Comparison of ENCODE assay signal across 30 mouse cellular contexts in genomic region chr11:77532202-77532846, GRCm38 (mm10). TPM values are rescaled to one million over a fixed set of nuclear protein-coding genes. Genes with fewer than 3 reads are reported as not detected.
DNase-seq lines count a peak whose midpoint lies in the region; ATAC-seq and TF ChIP-seq lines count a peak whose summit lies in the region.
"Had no signal": no experiment of that assay in that cellular context is flagged by ENCODE, and none has a peak within 500 bp of the region (broad histone marks: within the 10 kb centered on the region; RNA-seq: fewer than 3 reads in every experiment).

No protein-coding gene starts in this region.

- H3K36me3 ChIP-seq in forebrain, embryonic 15.5 days: peaks cover 23% of the 10 kb centered on the region
- peaks cover 22% of the 10 kb centered on the region for H3K36me3 ChIP-seq in midbrain, embryonic 14.5 days (ENCODE audit: control insufficient read depth, insufficient read depth, low read length)

- intact Hi-C loops in left cerebral cortex, adult 2 months (cut with DNase I): no loop called here

- H3K4me2 ChIP-seq in forebrain, embryonic 15.5 days (replicated peaks): no peak overlapping the region
- H3K4me2 ChIP-seq in midbrain, embryonic 14.5 days (ENCODE audit: low read length): no peak overlapping the region
- H3K4me2 ChIP-seq: embryonic facial prominence, embryonic 13.5 days; embryonic facial prominence, embryonic 15.5 days; forebrain, embryonic 12.5 days had no signal

- WGBS in forebrain, embryonic 15.5 days: 88% methylated on average over 4 of the region's 4 CpGs
- WGBS in midbrain, embryonic 14.5 days: 94% methylated on average over 4 of the region's 4 CpGs

- H3K27ac ChIP-seq in forebrain, embryonic 15.5 days (replicated peaks): no peak overlapping the region
- no peak overlapping the region for H3K27ac ChIP-seq in midbrain, embryonic 14.5 days (replicated peaks; ENCODE audit: low read depth, low read length)
- no peak overlapping the region for H3K27ac ChIP-seq in left cerebral cortex, adult 2 months
- H3K27ac ChIP-seq: embryonic facial prominence, embryonic 13.5 days; embryonic facial prominence, embryonic 15.5 days; forebrain, embryonic 10.5 days; forebrain, embryonic 12.5 days had no signal

- no peaks in the 10 kb centered on the region for H3K27me3 ChIP-seq in forebrain, embryonic 15.5 days
- no peaks in the 10 kb centered on the region for H3K27me3 ChIP-seq in midbrain, embryonic 14.5 days (ENCODE audit: control insufficient read depth, insufficient read depth, low read length)
- H3K27me3 ChIP-seq: CH12.LX; embryonic facial prominence, embryonic 13.5 days; embryonic facial prominence, embryonic 15.5 days; forebrain, embryonic 12.5 days; Patski had no signal

- no peak overlapping the region for H3K4me3 ChIP-seq in forebrain, embryonic 15.5 days
- H3K4me3 ChIP-seq in midbrain, embryonic 14.5 days (replicated peaks; ENCODE audit: low read depth, low read length): no peak overlapping the region
- no peak overlapping the region for H3K4me3 ChIP-seq in left cerebral cortex, adult 2 months
- H3K4me3 ChIP-seq: embryonic facial prominence, embryonic 13.5 days; embryonic facial prominence, embryonic 15.5 days; erythroblast, embryonic 14.5 days; forebrain, embryonic 10.5 days; forebrain, embryonic 12.5 days had no signal

- ATAC-seq in activated CD4-positive, CD25-positive, alpha-beta regulatory T cell, adult 4 months: peak; percentile 59
- peak; percentile 72 for ATAC-seq in inflammation-experienced regulatory T-cells, adult 6 months
- ATAC-seq in forebrain, embryonic 15.5 days (replicated peaks): no peak
- ATAC-seq in midbrain, embryonic 14.5 days (ENCODE audit: low FRiP score, low TSS enrichment): no peak
- ATAC-seq: forebrain, embryonic 14.5 days; forebrain, postnatal 0 days; Patski had no signal

- no peak for TF ChIP-seq CTCF in left cerebral cortex, adult 2 months (IDR thresholded peaks at IDR 0.05)

- H3K4me1 ChIP-seq in forebrain, embryonic 15.5 days: no peaks in the 10 kb centered on the region
- no peaks in the 10 kb centered on the region for H3K4me1 ChIP-seq in midbrain, embryonic 14.5 days (ENCODE audit: control insufficient read depth, insufficient read depth, low read length)
- H3K4me1 ChIP-seq: embryonic facial prominence, embryonic 13.5 days; embryonic facial prominence, embryonic 15.5 days; forebrain, embryonic 10.5 days; forebrain, embryonic 12.5 days had no signal

- no peak overlapping the region for H3K9ac ChIP-seq in forebrain, embryonic 15.5 days (replicated peaks)
- no peak overlapping the region for H3K9ac ChIP-seq in midbrain, embryonic 14.5 days (replicated peaks; ENCODE audit: low read length)
- H3K9ac ChIP-seq: embryonic facial prominence, embryonic 13.5 days; embryonic facial prominence, embryonic 15.5 days; forebrain, embryonic 12.5 days; forebrain, postnatal 0 days had no signal

- DNase-seq in CD4-positive, CD25-positive, alpha-beta regulatory T cell, adult 2 months (ENCODE audit: low read depth, low spot score): peak; percentile 49
- DNase-seq in midbrain, embryonic 14.5 days: no peak
- no peak for DNase-seq in left cerebral cortex, adult 2 months (ENCODE audit: extremely low spot score in 1 of 2, low spot score in 2 of 2)
- DNase-seq: adrenal gland, adult 2 months; adrenal gland, postnatal 10 days; adrenal gland, postnatal 25 days; cerebellum, adult 11 months; cerebellum, adult 18-20 months; cerebellum, adult 8-10 months; cerebellum, adult 9-11 months; cerebellum, postnatal 14 days; cerebellum, postnatal 36 days; embryo, embryonic 11 days; forebrain, postnatal 0 days had no signal

- H3K9me3 ChIP-seq in forebrain, embryonic 15.5 days: no peaks in the 10 kb centered on the region
- H3K9me3 ChIP-seq in midbrain, embryonic 14.5 days (ENCODE audit: control insufficient read depth, low read length): no peaks in the 10 kb centered on the region
- H3K9me3 ChIP-seq: embryonic facial prominence, embryonic 13.5 days; embryonic facial prominence, embryonic 15.5 days; forebrain, embryonic 10.5 days; forebrain, embryonic 12.5 days; G1E had no signal

RNA-seq across cellular contexts. Expression of gene Gm10392, which starts 13.3 kb away (rescaled TPM):
- 1 to 10 TPM in 1 of 2 experiments, under 1 TPM in 1; 0.85 to 1.6 TPM for polyA plus RNA-seq in activated CD4-positive, CD25-positive, alpha-beta regulatory T cell, adult 4 months (2017; shearing (Covaris generic))
- polyA plus RNA-seq in inflammation-experienced regulatory T-cells, adult 6 months (2017; shearing (Covaris generic)): 1 to 10 TPM in 1 of 3 experiments, under 1 TPM in 2; 0.33 to 1.6 (median 0.74) TPM
- not detected in 2 replicates for polyA plus RNA-seq in forebrain, embryonic 15.5 days (2015; fragmentation: Nextera tagmentation; extraction: Ambion mirVana)
- not detected in 2 replicates for polyA plus RNA-seq in midbrain, embryonic 14.5 days (2014; fragmentation: Nextera tagmentation; extraction: Ambion mirVana)
- total RNA-seq in left cerebral cortex, adult 2 months (2021): not detected
- total RNA-seq: adrenal gland, adult 2 months; adrenal gland, postnatal 10 days; adrenal gland, postnatal 25 days; adrenal gland, postnatal 4 days; forebrain, postnatal 0 days had no signal
- polyA plus RNA-seq: adrenal gland, adult 2 months; brain, embryonic 14.5 days; C2C12; embryonic facial prominence, embryonic 11.5 days; embryonic facial prominence, embryonic 13.5 days; erythroblast, embryonic 14.5 days; forebrain, embryonic 12.5 days; forebrain, embryonic 14.5 days; forebrain, postnatal 0 days; G1E; Patski had no signal

RNA-seq across cellular contexts. Expression of gene Trp53i13, which starts 16.5 kb away (rescaled TPM):
- polyA plus RNA-seq in activated CD4-positive, CD25-positive, alpha-beta regulatory T cell, adult 4 months (2017; shearing (Covaris generic)): 10 to 100 TPM in 1 of 2 experiments, 1 to 10 TPM in 1; 9.8 to 11.2 TPM
- 10 to 100 TPM in 1 of 3 experiments, 1 to 10 TPM in 2; 8.5 to 14.3 (median 8.7) TPM for polyA plus RNA-seq in inflammation-experienced regulatory T-cells, adult 6 months (2017; shearing (Covaris generic))
- polyA plus RNA-seq in forebrain, embryonic 15.5 days (2015; fragmentation: Nextera tagmentation; extraction: Ambion mirVana): 15.0 and 19.5 TPM in 2 replicates
- 11.7 and 12.0 TPM in 2 replicates for polyA plus RNA-seq in midbrain, embryonic 14.5 days (2014; fragmentation: Nextera tagmentation; extraction: Ambion mirVana)
- 1 to 10 TPM; 3.6 to 5.0 TPM for total RNA-seq in left cerebral cortex, adult 2 months (2021)

RNA-seq across cellular contexts. Expression of gene Abhd15, which starts 17.4 kb away (rescaled TPM):
- polyA plus RNA-seq in activated CD4-positive, CD25-positive, alpha-beta regulatory T cell, adult 4 months (2017; shearing (Covaris generic)): 1 to 10 TPM; 2.3 to 2.6 TPM
- polyA plus RNA-seq in inflammation-experienced regulatory T-cells, adult 6 months (2017; shearing (Covaris generic)): 1 to 10 TPM in 2 of 3 experiments, under 1 TPM in 1; 0.88 to 3.8 (median 3.5) TPM
- 1.9 and 2.4 TPM in 2 replicates for polyA plus RNA-seq in forebrain, embryonic 15.5 days (2015; fragmentation: Nextera tagmentation; extraction: Ambion mirVana)
- 1.8 and 2.0 TPM in 2 replicates for polyA plus RNA-seq in midbrain, embryonic 14.5 days (2014; fragmentation: Nextera tagmentation; extraction: Ambion mirVana)
- 1 to 10 TPM; 1.4 to 1.7 TPM for total RNA-seq in left cerebral cortex, adult 2 months (2021)

RNA-seq across cellular contexts. Expression of gene Git1, which starts 39.0 kb away (rescaled TPM):
- 1 to 10 TPM; 8.6 to 9.2 TPM for polyA plus RNA-seq in activated CD4-positive, CD25-positive, alpha-beta regulatory T cell, adult 4 months (2017; shearing (Covaris generic))
- 10 to 100 TPM in 2 of 3 experiments, 1 to 10 TPM in 1; 9.4 to 13.7 (median 11.0) TPM for polyA plus RNA-seq in inflammation-experienced regulatory T-cells, adult 6 months (2017; shearing (Covaris generic))
- 14.4 and 15.9 TPM in 2 replicates for polyA plus RNA-seq in forebrain, embryonic 15.5 days (2015; fragmentation: Nextera tagmentation; extraction: Ambion mirVana)
- 23.1 and 25.1 TPM in 2 replicates for polyA plus RNA-seq in midbrain, embryonic 14.5 days (2014; fragmentation: Nextera tagmentation; extraction: Ambion mirVana)
- 100 to 1,000 TPM; 297 to 305 TPM for total RNA-seq in left cerebral cortex, adult 2 months (2021)

RNA-seq across cellular contexts. Expression of gene Ankrd13b, which starts 42.8 kb away (rescaled TPM):
- polyA plus RNA-seq in activated CD4-positive, CD25-positive, alpha-beta regulatory T cell, adult 4 months (2017; shearing (Covaris generic)): 1 to 10 TPM in 1 of 2 experiments, under 1 TPM in 1; 0.93 to 1.2 TPM
- 1 to 10 TPM in 1 of 3 experiments, under 1 TPM in 2; 0.39 to 1.6 (median 0.91) TPM for polyA plus RNA-seq in inflammation-experienced regulatory T-cells, adult 6 months (2017; shearing (Covaris generic))
- 37.3 and 41.8 TPM in 2 replicates for polyA plus RNA-seq in forebrain, embryonic 15.5 days (2015; fragmentation: Nextera tagmentation; extraction: Ambion mirVana)
- polyA plus RNA-seq in midbrain, embryonic 14.5 days (2014; fragmentation: Nextera tagmentation; extraction: Ambion mirVana): 42.6 and 43.7 TPM in 2 replicates
- 10 to 100 TPM; 89.7 to 91.7 TPM for total RNA-seq in left cerebral cortex, adult 2 months (2021)

Comparison
In these comparisons a context has a peak if more than half of its experiments do, and no peak if none do; other contexts are left out.
1. ATAC-seq: peak in activated CD4-positive, CD25-positive, alpha-beta regulatory T cell, adult 4 months (single experiment) and inflammation-experienced regulatory T-cells, adult 6 months (single experiment); none in forebrain, embryonic 15.5 days (single experiment) and midbrain, embryonic 14.5 days (single experiment).